Mouse (Mus musculus) layer of hippocampus, adult 2 months (tissue): ENCODE results near the gene Mink1. TPM values are rescaled to one million over a fixed set of nuclear protein-coding genes. Genes with fewer than 3 reads are reported as not detected.
A peak's percentile ranks its signal among the peaks of the same experiment; 100 is the strongest.

Experiments
- DNase-seq, 2 experiments: peaks; one replicate each; pipeline ENCODE4 v3.0.0; 2022; ENCODE audit warnings: low spot score in 2 of 2
- H3K27ac ChIP-seq: fragments of 200-600 bp; 2 replicates; pipeline ENCODE4 v1.8.1; 2022
- H3K4me3 ChIP-seq: fragments of 200-600 bp; 2 replicates; pipeline ENCODE4 v1.8.1; 2022; ENCODE audit warnings: mild to moderate bottlenecking
- CTCF ChIP-seq: fragments of 200-600 bp; conservative IDR thresholded peaks from 2 replicates; pipeline ENCODE4 v1.8.1; 2022; ENCODE audit warnings: antibody characterized with exemption, mild to moderate bottlenecking, moderate library complexity
- total RNA-seq, 2 experiments: library from RNA; stranded (reverse); gene quantifications; 2 replicates each; pipeline ENCODE4 v1.2.3; 2021

The Mink1 gene
- total RNA-seq, 2 experiments from 2014 or later: 505 to 510 TPM

DNA sequence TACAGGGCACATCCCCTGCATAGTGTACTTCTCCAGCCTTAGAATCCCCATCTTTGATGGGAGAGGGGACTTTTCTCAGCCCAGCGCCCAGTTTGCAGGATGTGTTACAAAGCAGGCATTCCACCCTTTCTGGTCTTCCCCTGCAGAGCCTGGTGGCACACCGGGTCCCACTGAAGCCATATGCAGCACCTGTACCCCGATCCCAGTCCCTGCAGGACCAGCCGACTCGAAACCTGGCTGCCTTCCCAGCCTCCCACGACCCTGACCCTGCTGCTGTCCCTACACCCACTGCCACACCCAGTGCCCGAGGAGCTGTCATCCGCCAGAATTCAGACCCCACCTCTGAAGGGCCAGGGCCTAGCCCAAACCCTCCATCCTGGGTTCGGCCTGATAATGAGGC, 44.9 kb downstream of the Mink1 start:
- no peak for TF ChIP-seq CTCF
- Histone ChIP-seq H3K27ac (no peak overlapping the region), H3K4me3 (no peak overlapping the region)
- DNase-seq: no peak

DNA sequence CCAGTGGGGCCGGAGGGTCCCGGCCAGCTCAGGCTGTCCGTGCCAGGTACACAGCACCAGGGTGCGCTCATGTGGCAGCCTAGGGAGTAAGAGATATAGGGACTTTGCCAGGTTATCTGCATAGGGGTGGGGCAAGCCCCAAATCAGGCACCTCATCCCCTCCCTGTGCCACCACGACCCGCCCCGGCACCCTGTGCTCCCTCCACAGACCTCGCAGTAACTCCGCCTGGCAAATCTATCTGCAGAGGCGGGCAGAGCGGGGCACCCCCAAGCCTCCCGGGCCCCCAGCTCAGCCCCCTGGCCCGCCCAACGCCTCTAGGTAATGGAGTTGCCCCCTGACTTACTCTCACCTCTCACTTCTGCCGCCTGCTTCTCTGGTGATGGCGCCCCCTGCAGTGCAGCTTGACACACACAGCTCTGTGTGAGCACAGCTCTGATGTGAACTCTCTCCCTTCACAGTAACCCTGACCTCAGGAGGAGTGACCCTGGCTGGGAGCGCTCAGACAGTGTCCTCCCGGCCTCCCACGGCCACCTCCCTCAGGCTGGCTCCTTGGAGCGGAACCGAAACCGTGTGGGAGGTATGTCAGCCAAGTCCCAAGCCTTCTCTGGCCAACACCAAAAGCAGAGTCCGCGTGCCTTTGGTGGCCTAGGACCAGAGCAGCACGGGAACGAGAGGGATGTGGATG, 45.8 kb downstream of the Mink1 start:
- no peak overlapping the region for H3K27ac ChIP-seq
- no peak for DNase-seq
- peak; percentile 66 for TF ChIP-seq CTCF

DNA sequence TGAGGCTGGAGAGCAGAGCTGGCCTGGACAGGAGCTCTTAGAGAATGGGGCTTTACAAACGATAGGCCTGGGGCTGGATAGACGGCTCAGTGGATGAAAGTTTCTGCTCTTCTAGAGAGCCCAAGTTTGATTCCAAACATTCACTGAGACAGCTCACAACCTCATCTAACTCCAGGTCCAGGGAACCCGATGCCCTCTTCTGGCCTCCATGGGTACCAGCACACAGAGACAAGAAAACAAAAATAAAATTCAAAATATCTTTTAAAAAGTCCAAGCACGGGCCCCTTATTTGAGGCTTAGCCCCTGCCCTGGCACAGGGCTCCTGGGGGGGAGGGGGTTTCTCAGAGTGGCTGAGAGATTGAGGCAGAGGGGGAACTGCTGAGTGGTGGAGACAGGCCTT, 48.1 kb downstream of the Mink1 start:
- no peak overlapping the region for H3K4me3 ChIP-seq
- DNase-seq: no peak
- no peak overlapping the region for H3K27ac ChIP-seq
- TF ChIP-seq CTCF: peak; percentile 52

More for the DNA sequence above, 45.8 kb downstream of the Mink1 start:
- no peak overlapping the region for H3K4me3 ChIP-seq

DNA sequence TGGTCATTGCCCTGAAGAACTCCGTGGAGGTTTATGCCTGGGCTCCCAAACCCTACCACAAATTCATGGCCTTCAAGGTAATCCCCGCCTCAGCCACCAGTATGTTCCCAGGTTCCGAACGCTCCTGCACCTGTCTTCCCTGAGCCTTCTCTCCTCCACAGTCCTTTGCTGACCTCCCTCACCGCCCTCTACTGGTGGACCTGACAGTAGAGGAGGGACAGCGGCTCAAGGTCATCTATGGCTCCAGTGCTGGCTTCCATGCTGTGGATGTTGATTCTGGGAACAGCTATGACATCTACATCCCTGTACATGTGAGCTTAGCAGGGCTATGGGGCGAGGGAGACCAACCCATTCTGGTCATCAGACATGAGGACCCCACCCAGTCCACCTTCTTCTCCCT, 49.8 kb downstream of the Mink1 start:
- H3K27ac ChIP-seq: no peak overlapping the region
- TF ChIP-seq CTCF: peak; percentile 44
- H3K4me3 ChIP-seq: no peak overlapping the region
- DNase-seq: no peak

DNA sequence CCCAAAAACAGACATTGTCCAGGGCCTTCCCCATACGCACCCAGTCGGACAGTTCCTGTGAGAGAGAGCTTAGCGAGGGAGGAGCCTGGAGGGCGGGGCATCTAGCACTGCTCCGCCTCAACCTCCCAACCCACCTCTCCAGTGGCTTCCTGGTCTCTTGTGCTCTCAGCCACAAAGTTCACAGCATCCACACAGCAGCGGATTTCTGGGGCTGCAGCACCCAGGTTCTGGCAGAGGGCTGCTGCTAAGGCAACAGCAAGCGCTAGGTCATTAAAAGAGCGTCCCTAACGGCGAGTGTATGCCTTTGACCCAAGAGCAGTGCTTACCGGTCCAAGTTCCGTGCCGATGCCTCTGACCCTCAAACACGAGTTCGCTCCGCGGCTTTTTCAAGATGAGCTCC, 52.4 kb downstream of the Mink1 start:
- peak; percentile 27; the same call in 1 of the 2 replicates for TF ChIP-seq CTCF
- Histone ChIP-seq H3K4me3 (peak overlapping the region; percentile 31; the same call in 1 of the 2 replicates), H3K27ac (peak overlapping the region; percentile 18; the same call in 1 of the 2 replicates)
- peak in 1 of 2 experiments; percentile 37 for DNase-seq

DNA sequence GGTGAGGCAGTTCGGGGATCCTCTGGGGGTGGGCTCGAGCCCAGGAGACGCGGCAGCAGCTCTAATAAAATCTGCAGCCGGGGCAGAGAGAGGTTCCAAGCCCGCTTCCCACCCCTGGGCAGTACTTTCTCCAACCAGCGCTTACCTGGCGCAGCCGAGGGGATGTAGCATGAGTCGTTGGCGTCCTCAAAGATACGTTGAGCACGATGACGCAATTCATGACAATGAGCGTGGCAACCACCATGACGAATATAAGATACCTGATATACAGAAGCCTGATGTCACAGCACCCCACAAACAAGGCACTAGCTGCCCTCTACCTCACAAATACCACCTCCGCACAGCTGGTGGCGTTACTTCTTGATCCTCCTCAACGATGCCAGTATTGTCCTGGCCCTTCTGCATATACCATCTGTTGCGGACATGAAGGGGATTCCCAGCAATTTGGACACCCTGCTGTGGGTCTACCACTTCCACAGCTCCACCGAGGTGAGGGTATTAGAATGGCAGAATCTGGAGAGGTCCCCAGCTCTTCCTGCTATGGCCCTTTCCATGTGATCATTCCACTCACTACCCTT, 52.9 kb downstream of the Mink1 start, which contains the start of gene 4930544D05Rik:
Gene 4930544D05Rik (plus strand): TSS at position 333 of the 578 bp plus-strand sequence.
- Histone ChIP-seq H3K4me3 (peak within 1 kb of the TSS; percentile 31; the same call in 1 of the 2 replicates), H3K27ac (peak within 1 kb of the TSS; percentile 18; the same call in 1 of the 2 replicates)
- no peak for DNase-seq
- TF ChIP-seq CTCF: no peak

DNA sequence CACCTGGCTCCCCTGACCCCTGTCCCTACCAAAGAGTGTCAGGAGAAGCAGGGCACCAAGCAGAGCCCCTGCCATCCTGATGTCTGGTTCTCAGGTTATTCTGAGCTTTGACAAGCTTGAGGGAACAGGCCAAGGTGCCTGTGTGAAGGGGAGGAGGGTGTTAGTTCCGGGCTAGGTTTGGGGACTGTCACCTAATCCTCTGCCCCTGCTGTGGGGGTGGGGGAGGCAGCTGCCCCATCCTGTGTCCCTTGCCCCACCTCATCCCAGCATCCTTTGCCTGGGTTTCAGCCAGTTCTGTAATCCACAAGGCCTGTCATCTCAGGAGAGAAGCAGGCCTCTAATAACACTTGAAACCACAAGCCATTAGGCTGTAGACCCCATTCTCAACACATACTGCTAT, 56.4 kb downstream of the Mink1 start, which contains the start of gene Chrne:
Gene Chrne (minus strand): TSS at position 116 of the 400 bp plus-strand sequence.
- DNase-seq: no peak
- Histone ChIP-seq H3K27ac (no peak within 1 kb of the TSS), H3K4me3 (no peak within 1 kb of the TSS)
- TF ChIP-seq CTCF: no peak

DNA sequence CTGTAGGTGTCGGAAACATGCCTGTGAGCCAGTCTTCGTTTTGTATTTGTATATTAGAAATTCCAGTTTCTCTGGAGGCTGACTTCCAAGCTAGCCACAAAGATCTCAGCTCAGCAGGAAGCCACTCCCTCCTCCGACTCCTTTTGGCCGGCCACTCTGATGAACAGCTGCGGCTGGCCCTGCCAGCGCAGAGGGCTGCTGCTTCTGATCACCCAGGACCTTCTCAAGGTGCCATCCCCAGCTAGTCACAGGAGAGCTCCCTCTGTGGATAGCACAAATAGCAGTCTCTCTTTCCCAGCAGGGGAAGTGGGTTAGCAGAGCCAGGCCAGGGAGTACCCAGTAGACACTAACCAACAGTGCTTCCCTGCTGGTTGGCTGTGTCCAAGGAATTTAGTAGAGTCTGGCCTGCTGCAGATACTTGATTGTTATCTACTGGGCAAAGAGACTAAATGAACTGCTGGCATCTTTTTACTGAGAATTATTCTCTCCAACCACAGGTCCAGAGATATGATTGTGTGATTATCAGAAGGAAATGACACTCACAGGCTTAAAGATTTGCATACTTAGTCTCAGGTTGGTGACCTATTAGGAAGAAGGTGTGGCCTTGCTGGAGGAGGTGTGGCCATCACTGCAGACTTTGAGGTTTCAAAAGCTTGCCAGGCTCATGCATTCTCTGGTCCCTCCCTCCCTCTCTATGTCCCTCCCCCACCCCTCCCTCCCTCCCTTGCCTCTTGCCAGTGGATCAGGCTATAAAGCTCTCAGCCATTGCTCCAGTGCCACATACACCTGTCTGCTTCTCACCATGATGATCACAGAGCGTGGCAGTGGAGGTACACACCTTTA, 59.5 kb downstream of the Mink1 start:
- H3K27ac ChIP-seq: no peak overlapping the region
- H3K4me3 ChIP-seq: no peak overlapping the region
- TF ChIP-seq CTCF: no peak
- DNase-seq: no peak

DNA sequence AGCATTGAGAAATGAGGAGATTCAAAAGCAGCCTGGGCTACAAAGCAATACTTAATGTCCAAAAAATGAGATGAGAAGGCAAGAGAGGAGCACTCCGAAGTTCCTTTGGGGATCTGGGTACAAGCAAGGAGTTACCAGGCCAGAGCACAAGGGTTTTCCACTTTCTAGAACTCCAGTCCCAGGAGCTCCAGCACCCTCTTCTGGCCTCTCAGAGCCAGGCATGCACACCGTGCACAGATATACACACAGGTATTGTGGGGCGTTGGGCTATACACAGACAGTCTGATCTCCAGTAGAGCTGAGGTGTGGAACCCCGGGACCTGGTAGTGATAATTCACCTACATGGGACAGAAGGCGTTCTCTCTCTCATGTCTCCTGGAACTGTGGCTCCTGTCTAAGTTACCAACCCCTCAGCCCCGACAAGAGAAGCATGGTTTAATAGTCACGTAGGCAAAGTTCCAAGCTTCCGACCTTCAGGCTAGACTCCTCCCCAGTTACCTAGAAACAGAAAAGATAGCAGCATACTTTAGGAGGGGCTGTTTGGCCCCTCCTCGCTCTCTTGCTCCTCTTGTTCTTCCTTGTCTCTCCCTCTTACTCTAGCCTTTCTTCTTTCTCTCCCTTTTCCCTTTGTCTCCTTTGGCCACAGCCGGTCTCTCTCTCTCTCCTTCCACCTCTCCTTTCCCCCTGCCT, 60.5 kb downstream of the Mink1 start:
- Histone ChIP-seq H3K4me3 (no peak overlapping the region), H3K27ac (no peak overlapping the region)
- DNase-seq: no peak
- TF ChIP-seq CTCF: peak; percentile 68

DNA sequence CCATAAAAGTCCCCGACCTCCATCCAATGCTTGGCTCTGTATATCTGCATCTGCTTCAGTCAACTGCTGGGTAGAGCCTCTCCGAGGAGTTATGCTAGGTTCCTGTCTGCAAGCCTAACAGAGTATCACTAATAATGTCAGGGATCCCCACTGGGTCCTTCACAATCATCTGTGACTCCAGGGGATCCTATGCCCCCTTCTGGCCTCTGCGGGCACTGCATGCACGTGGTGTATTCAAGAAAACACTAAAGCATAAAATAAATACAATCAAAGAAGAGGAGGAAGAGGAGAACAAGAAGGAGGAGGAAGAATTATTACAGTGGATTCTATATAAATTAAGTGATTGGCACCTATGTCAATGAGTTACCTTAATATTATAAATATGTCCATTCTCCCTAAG, 62.8 kb downstream of the Mink1 start:
- Histone ChIP-seq H3K27ac (no peak overlapping the region), H3K4me3 (no peak overlapping the region)
- no peak for DNase-seq
- peak; percentile 82 for TF ChIP-seq CTCF

DNA sequence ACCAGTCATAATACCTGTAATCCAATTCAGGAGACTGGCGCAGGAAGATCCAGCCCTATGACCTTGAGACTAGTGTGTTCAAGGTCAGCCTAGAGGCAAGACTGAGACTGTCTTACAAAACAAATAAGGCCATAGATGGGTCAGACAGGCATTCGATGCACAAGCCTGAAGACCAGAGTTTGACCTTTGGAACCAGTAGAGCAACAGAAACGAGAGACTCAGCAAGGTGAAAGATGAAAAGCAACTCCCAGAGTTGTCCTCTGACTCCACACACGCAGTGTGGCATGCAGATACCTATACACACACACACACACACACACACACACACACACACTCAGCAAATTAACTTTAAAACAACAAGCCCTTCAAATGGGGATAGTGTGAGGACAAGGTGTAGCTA, 64.2 kb downstream of the Mink1 start:
- no peak for DNase-seq
- Histone ChIP-seq H3K27ac (no peak overlapping the region), H3K4me3 (no peak overlapping the region)
- TF ChIP-seq CTCF: no peak

DNA sequence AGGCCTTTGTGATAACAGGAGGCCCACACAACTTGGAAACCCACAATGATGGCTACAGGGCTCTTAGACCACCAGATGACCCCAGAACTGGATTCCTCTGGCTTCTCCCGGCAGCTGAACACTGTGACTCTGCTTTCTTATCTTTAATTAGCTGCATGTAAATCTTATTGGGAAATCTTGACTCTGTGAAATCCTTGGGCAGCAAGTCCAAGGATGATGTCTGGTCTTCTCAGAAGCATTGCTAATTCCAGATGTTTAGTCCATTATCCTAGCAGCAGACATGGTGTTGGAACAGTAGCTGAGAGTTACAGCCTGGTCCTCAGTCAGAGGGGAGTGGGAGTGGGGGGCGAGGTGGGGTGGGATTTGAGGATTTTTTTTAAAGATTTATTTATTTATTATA, 65.8 kb downstream of the Mink1 start:
- Histone ChIP-seq H3K4me3 (no peak overlapping the region), H3K27ac (no peak overlapping the region)
- DNase-seq: no peak
- TF ChIP-seq CTCF: no peak
